Mouse (Mus musculus): ENCODE results near the gene Nbdy.

The Nbdy gene

DNA sequence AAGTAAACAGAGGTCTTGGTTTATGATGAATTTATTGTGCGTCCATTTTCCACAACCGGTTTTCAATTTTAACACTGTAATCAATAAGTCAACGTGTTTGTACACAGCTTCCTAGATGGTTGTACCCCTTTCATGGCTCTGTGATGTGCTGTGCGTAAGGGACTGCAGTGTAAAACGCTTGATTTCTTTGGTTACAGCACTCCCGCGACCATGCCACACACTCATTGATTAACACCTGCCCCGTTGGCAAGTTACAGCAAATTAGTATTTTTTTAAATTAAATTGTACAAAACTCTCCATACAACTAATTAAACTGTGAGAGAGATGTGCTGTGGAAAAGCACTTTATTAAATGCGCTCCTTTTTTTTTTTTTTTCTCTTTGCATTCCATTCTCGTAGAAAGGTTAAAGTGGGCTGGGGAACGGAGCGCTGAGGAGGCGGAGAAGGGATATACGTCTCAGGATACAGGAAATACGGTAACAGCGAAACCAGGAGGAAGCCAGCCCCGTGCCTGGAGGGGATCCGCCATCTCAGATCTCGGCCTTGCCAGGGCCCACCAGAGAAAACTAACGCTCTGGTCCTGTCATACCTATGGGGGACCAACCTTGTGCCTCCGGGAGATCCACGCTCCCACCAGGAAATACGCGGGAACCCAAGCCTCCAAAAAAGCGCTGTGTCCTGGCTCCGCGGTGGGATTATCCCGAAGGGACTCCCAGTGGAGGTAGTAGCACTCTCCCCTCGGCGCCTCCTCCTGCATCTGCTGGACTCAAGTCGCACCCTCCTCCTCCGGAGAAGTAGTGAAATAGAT is at the start of gene Nbdy:
Gene Nbdy (plus strand): TSS at position 481 of the 807 bp plus-strand sequence.
- DNase-seq (ENCODE audit: low read depth, low spot score) = peak; percentile 58

DNA sequence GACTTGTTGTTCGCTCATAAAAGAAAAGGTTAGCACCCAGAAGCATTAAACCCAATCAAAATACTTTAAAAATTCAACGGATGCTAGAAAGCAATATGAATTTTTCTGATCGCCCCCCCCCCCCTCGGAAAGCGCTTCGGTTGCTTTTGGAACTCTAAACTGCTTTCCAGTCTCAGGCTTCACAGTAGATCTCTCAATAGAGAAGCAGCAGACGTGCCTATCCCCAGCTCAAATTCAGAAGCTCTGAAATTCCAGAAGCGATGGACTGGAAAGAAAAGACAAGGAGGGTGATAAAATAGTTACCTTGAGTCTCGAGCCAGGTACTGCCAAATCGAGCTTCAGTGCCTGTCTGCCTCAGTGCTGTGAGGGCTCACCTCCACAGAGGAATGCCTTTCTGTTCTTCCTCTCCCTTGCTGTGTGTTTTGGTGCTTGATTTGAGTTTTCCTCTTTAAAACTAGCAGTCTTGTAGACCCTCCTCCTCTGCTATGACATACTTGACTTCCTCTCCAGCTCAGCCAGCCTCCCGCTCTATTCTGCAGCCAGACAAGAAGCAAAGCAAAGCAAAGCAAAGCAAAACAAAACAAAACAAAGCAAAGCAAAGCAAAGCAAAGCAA is 27.5 kb upstream of the Nbdy start, which contains the start of gene Kctd12b:
Gene Kctd12b (minus strand): TSS at position 610 of the 614 bp plus-strand sequence.
- peak; percentile 4 for DNase-seq (ENCODE audit: low read depth, low spot score)

DNA sequence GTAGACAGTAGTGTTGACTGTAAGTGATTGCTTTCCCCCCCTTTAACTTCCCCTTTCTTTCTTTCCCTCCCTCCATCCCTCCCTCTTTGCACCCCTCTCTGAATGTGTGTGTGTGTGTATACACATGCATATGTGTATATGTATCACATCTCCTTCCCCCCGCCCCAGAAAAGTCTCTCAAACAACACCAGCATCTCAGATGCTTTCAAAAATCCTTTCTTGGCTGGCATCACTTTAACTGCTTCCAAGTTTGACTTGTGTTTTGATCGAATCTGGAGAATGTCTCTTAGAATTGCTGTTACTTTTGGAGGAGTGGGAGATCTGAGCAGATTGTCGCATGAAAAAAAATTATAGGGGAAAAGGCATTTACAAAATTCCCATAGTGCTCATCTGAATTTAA is 22.9 kb upstream of the Nbdy start:
- DNase-seq (ENCODE audit: low read depth, low spot score) = no peak

DNA sequence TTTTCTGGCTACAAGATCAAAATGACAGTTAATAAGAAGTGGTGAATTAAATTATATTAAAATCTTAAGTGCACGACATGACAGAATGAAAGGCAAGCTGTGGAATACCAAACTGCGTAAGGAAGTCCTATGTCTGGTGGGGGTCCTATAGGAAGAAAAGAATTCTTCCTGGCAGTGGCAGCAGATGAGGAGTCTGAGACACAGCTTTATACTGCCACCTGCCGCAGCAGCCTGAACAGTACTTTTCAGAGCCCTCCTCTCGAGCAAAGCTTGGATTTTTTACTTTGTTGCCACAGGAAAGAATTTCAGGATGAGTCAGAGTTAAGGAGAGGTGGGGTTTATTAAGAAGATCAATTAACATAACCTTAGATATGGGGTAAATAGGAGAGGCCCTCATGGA is 15.7 kb upstream of the Nbdy start:
- no peak for DNase-seq (ENCODE audit: low read depth, low spot score)

DNA sequence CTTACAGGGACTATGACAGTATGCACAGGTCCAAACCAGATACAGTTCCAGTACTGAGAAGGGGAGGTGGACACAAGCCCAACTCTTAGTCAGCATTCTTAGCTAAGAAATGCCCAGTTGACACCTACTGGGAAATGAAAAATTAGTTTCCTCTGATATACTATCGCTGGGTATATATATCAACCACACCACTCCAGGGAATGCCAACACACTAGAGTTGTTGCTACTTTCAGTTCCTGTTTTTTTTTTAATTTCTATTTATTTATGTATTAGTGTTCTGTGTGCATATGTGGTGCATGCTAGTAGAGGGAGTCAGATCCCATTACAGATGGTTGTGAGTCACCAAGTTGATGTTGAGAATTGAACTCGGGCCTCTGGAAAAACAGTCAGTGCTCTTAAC is 6.7 kb upstream of the Nbdy start:
- no peak for DNase-seq (ENCODE audit: low read depth, low spot score)

DNA sequence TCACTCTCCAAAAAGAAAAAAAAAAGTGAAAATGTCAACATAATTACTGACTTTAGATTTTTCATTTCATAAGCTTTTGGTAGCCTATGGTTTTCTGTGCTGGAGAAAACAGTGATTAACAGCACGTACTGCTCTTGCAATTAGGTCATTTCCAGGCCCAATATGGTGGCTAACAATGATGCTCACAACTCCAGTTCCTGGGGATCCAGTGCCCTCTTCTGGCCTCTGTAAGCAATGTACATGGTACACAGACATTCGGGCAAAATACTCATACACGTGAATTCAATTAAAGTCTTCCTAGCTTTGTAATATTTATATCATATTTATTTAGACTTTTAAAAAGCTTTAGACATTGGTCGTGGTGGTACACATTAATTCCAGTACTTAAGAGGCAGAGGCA is 3.8 kb upstream of the Nbdy start:
- DNase-seq (ENCODE audit: low read depth, low spot score) = peak; percentile 9

DNA sequence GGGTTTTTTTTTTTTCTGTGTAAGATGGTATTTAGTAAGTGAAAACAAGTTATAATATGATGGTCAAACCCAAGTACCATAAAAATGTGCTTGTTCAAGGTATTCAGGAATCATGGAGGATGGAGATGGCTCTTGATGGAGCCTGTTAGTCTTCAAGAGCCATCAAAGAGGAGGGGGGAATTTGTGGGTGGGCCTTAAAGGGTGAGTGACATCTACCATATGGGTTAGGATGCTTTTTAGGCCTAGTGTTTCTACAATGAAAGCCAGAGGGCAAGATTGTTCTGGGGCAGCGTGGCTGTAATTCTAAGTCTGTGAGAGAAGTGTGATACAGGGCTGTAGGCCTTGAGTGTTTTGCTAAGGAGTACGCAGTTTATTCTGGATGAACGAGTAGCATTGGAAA is 1.0 kb downstream of the Nbdy start:
- peak; percentile 38 for DNase-seq (ENCODE audit: low read depth, low spot score)

DNA sequence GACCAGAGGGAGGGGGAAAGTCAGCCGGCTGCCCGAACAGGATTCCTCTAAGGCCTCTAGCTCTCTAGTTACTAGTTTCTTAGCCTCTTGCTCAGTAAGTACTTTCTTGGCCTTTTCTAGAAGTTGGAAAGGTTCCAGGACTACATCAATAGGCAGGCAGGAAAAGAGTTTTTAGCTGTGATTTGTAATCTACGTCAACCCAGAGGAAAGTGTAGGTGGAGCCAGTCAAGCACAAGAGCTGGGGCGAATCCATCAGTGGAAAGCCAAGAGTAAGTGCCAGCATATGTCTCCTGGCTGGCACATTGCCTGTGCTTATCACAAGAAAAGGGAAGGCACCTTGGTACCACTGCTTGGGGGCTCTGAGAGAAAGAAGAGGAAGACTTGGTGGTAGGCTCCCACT is 12.3 kb downstream of the Nbdy start:
- DNase-seq (ENCODE audit: low read depth, low spot score) = no peak

DNA sequence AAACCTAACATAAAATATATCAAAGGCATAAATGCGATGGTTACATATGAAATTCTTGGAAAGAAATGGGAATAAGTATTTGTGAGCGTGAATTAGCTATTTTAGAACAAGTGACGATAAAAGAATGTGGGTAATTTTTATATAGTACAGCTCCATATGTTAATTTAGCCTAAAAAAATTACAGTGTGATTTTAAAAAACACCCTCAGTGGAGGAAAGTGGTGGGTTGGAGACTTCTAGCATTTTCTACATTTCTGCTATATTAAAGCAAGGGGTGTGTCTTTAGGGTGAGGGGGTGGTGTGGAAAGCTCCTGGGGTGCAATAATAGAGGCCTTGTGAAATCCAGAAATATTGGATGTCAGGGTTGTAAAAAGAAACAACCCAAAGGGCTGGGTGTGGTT is 19.1 kb downstream of the Nbdy start:
- DNase-seq (ENCODE audit: low read depth, low spot score) = no peak

DNA sequence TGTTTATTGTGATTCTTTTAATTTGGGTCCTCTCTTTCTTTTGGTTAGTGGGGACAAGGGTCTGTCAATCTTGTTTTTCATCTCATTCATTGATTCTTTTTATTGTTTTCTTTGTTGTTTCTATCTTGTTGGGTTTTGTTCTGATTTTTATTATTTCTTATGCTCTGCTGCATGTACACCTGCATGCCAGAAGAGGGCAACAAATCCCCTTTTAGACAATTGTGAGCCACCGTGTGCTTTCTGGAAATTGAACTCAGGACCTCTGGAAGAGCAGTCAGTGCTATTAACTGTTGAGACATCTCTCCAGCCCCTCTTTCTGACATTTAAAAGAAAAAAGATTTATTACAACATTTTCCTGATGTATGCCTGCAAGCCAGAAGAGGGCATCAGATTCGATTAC is 25.8 kb downstream of the Nbdy start:
- no peak for DNase-seq (ENCODE audit: low read depth, low spot score)
